Mouse (Mus musculus): ENCODE results near the gene Nde1.

Nde1 gene

DNA sequence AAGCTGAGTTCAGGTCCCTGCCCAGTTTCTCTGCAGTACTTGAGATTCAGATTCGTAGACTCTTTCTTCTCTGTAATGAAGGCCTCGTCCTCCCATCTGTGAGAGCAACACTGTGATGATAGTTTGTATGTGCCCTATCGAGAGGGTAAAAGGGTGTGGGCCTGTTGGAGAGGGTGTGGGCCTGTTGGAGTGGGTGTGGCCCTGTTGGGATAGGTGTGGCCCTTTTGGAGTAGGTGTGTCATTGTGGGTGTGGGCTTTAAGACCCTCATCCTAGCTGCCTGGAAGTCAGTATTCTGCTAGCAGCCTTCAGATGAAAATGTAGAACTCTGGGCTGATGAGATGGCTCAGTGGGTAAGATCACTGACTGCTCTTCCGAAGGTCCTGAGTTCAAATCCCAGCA, 3.4 kb downstream of the Nde1 start:
- no peak for DNase-seq

DNA sequence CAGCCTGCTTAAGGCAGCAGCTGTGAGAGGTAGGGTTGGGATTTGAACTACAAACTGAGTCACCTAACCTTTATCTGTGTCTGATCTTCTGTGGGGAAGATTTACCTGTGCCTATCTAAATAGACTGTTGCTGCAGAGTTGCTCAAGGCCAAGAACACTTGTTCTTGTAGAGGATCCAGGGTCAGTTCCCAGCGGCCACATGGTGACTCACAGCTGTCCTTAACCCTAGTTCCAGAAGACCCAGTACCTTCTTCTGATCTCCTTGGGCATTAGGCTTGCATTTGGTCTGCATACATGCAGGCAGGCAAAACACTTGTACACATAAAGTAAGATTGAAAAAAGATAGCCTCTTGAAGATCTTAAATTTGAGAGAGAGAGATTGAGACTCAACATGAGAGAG, 6.6 kb downstream of the Nde1 start:
- no peak for DNase-seq

DNA sequence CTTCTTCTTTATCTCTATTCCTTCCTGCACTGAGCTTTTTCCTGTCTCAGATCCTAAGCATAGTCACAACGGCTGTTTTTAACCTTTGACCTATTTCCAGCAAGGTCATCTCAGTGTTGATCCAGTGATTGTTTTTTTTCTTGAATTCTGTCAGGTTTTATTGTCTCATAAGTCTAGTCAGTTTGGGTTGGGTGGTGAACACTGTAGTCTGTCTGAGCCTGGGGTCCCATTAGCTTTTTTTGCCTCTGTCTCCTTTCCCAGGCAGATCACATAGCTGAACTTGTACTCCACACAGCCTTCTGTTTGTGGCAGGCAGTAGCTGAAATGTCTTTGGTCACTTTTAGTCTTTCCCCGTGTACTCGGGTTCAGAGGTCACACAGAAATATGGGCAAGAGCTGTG, 15.0 kb downstream of the Nde1 start:
- DNase-seq, result no peak

DNA sequence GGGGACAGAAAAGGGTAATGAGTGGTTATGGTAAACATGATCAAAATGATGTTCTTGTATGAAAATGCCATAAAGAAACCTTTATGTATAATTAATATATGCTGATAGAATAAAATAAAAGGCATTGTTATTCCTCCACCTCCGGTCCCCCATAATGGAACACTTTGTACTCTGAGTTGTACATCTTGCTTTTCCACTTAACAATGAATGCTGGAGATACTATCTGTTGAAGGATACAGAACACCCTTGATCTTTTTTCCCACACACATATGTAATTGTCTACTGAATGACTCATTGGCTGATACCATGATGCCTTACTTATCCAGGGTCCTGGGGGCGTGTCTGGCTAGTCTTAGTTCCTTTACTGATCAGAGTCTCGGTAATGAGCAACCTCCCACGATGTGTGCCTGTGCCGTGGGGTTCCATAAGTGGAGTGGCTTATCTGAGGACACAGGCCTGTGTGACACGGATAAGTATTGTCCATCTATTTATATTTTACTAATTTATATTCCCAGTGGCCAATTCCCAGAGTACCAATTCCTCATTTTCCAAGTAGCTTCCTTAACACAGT, 17.2 kb downstream of the Nde1 start:
- no peak for DNase-seq

DNA sequence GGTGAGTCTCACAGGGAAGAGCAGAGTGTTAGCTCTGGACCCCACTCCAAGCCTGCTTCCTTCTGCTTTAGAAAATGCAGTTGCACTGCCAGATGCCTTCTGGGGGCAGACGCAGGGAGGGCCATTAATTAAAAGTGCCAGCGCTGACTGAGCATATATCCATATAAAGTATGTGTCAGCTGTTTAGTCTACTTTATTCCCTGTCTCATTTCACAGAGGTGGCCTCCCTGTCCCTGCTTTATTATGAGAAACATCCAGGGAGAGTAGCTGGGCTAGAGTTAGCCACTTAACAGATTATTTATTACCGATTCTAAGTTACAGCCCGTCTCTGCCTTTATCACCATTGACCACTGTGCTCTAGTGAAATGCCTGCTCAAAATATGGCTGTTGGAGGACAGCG, 19.3 kb downstream of the Nde1 start:
- DNase-seq, result no peak

DNA sequence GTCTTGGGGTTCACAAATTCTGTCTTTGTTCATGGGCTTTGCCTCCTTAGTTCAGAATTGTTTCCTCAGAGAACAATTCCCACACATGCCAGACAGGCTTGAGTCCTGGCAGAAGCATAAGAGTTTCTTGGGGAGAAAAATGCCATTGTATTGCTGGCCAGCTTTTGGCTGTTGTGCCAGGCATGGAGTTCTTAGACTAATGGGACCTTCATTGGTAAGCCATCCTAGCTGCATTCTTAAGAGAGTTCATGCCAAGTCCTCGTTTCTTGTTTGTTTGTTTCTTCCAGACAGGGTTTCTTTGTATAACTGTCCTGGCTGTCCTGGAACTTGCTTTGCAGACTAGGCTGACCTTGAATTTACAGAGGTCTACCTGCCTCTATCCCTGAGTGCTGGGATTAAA, 20.8 kb downstream of the Nde1 start:
- no peak for DNase-seq

DNA sequence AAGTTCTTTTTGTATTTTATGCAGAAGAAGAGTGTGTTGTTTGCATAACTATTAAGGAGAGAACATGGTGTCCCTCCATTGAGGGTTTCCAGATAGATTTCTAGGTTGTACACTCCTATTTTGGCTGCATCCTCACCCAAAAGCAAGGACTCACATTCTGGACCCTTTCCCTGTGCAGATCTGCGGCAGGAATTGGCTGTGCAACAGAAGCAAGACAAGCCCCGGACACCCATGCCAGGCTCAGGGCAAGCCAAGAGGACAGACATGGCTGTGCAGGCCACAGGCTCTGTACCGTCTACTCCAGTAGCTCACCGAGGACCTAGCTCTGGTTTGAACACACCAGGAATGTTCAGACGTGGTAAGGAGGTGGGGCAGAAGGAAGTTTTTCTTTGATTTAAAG, 22.4 kb downstream of the Nde1 start:
- DNase-seq, result no peak

DNA sequence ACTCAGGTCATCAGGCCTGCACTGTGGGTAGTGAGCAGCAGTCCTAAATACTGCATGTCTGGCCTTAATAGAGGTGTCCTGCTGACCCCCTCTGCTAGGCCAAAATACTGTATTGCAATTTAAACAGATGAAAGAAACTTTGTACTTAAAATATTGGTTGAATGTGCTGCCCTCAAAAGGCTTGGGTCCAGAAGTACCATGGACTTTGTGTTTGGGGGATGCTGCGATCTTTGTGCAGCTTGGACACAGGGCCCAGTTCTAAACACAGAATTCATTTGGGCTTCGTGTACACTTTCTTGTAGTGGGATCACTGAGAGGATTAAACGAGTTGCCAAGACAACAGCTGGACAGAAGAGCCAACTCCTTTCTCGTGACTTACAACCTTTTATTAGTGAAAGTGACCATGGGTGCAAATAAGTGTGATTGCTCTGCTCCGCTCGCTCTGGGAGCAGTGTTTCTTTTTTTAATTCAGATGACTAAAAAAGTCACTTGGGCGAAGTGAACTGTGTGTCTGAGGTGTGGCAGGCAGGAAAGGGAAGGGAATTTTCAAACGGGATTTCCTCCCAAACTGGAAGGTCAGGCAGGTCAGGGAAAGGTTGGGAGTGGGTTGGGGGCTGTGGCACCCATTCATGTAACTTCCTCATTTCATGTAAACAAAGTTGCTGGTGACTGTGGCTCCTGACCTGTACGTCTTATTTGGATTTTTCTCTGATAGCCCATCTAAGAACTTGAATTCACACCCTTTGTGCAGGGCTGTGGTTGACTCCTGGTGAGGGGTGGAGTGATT, 31.3 kb downstream of the Nde1 start:
- no peak for DNase-seq

DNA sequence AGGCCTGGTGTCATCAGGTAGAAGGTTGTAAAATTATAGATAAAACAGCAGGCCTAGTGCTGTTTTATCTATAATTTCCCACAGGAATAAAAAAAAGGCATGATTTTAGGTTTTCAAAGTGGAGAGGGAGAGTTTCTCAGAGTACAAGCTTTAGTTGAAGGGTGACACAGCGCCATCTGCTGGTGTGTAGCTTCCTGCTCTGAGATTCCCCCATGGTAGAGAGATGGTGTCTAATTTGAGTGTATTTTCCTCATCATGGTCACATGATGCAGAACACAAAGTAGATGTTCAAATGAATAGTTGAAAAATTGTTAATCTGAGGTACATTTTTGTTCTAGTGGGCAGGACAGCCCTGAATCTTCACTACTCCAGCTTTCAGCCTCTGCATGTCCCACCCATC, 32.4 kb downstream of the Nde1 start:
- peak; percentile 23 for DNase-seq

DNA sequence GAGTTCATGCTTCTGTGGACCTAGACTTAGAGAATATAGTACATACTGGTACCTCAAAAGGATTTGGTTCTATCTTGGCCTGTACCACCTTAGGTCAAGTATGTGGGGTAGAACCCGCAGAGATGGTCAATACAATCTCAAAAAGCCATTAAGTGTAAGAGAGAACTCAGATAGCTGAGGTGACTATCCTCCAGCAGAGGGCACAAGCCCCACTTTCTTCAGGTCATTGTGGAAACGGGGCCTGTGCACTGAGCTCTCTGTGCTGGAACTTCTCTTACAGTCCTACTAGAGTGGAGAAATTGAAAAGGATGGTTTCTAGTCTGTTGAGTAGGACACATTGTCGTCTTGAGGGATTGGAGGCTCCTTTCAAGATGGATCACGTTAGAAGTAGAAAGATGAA, 35.7 kb downstream of the Nde1 start:
- DNase-seq, result no peak

DNA sequence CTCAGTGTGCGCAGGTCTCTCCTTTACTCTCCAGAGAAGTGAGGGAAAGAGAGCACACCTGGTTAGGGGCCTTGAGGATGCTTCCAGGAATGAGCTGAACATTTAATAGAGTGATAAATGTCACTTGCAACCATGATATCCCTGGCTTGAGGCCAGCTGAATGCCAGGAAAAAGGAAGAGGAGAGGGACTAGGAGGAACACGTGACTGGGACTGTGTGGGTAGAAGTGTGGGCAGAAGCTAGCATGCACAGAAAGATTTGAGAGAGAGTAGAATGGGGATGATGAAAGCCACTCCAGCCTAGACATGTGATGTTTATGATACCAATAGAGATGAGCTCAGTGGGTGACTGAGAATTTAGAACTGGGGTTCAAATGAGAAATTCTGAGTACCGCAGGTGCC, 52.1 kb downstream of the Nde1 start:
- DNase-seq, result no peak

DNA sequence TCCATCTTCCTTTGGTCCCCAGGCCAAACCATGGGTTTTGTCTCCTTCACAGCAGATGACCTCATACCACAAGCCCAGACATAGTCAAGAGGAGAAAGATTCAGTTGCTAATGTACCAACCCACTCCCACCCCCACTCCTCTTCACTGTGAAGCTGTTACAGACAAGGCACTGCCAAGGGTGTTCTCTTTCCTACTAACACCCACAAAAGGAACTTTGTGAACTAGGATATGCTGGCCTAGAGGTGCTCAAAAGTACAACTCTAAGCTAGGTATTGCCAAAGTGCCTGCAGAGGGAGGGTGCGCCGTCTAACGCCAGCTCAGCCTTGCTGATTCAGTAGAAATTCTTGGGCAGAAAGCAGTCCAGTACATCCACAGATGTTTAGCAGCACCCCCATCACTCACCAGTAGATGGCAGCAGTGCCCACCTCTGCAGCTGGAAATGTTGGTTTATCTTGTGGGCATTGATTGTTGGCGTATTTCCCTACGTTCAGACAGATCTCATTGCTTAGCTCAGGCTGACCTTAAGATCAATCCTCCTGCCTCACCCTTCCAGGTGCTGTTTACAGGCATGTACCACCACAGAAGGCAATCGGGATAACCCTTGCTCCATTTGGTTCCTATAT, 74.1 kb downstream of the Nde1 start:
- peak; percentile 31 for DNase-seq

DNA sequence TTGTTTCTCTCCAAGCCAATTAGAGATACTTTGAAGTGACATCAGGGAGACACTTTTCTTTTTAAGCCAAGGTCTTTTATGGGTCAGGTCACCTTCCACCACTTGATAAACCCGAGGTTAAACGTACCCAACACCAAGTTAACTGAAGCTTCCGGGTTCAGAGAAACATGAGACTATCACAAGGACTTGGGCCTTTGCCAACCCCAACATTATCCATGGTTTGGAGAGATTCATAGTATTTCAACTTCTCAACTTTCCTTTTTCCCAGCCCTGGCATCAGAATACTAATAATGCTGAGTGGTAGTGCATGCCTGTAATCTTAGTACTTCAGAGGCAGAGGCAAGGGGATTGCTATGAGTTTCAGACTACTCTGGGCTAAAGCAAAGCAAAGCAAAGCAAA, 79.0 kb downstream of the Nde1 start:
- no peak for DNase-seq

Measured in cerebellum, adult 11 months (tissue).